Mouse (Mus musculus) CD4-positive, CD25-positive, alpha-beta regulatory T cell, adult 4 months (primary cell): ENCODE results near the gene Prokr2. TPM values are rescaled to one million over a fixed set of nuclear protein-coding genes. Genes with fewer than 3 reads are reported as not detected.
A peak's percentile ranks its signal among the peaks of the same experiment; 100 is the strongest.

ENCODE experiments used
- ATAC-seq: one replicate; pipeline ENCODE4 v1.8.0; 2017
- polyA plus RNA-seq, 2 experiments: library from polyadenylated mRNA; unstranded; fragments of 100-300 nt; shearing (Covaris generic); gene quantifications; one replicate each; pipeline ENCODE4 v1.2.1; 2017

Prokr2 gene
- polyA plus RNA-seq, result not detected

DNA sequence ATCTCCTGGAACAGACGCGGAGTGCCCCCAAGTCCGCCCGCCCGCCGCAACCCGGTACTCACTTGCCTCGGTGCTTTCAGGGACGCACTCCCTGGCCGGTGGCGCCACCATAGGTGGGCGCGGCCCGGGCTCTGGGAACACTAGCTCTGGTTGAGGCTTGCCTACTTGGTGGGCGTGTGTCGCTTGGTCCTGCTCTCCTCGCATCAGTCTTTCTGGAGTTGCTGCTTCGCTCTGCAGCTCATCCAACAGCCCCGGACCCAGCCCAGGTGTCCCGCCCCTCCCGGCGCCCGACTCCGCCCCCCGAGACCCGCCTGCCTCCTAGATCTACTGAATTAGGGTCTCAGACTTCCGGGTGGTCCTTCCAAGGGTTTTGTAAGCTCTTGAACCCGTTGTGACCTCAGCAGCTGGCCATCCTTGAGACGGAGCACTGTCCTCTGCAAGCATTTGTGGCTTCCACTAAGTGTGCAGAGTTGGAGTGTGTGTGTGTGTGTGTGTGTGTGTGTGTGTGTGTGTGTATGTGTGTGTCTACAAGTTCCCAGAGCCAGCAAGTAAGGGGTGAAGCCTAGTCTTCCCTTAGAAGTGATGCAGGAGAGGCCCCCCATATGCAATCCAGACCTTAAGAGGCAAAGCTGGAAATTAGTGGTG is at the start of gene Prokr2:
TSS of gene Prokr2 (minus strand) at position 254 of the 645 bp plus-strand sequence.
- ATAC-seq, result no peak

DNA sequence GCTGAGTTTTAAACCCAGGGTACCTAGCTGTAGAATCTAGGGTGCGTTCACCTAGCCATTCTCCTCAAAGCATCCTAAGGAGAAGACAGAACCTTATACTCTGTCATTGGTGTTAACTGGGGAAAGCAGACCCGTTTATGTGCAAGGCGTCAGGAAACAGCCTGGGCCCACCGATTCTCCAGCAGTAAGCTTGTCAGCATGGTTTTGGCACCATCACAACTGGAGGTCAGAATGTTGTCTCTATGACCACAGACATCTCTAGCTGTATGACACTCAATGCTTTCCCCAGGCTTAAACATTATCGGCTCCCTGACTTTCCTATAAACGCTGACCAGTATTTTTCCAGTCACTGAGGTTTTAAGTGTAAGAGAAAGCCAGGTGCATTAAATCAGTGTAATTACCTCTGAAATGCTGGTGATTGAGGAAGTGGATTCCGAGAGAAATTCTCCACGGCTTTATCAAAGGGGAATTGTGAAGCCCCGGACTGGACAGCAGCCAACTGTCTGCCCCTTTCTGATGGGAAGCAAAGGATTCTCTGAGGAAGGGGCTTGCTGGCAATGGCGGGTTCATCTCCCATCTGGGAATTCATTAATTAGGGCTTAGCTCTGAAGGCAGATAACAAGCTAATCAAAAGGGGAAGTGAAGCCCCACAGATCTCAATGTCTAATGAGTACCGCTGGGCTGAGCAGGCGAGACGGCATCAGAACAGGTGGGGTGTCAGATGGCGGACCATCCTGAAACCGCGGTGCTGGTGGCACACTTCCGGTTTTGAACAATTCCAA is 42.1 kb upstream of the Prokr2 start:
- ATAC-seq, result no peak

- no peak for ATAC-seq
Measured at GRCm38 (mm10) chr2:132425576-132425975, 40.3 kb upstream of the Prokr2 start.

DNA sequence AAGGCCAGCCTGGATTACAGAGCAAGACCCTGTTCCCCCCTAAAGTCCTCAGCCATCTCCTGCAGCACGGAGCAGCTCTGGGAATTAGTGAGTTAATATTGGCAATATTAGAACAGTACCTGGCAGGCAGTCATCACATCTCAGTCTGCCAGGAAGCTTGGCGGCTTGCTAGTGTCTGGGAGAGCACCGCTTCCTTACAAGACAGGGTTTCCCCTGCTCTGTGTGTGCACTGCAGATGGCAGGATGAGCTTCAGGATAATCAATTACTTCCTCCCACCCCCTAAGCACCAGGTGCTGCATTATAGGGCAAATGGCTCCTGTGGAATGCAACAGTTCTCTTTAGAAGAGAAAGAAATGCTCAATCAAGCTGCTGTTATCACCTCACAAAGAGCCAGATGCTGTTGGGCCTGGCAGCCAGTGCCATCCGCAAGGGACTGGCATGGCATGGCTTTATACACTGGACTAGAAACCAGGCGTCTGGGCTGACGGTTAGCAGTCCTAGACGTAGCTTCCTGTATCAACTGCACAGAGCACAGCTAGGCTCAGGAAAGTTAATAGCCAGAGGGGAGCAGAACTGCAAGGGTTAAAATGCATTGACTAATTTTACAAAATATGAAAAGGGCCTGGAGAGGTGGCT is 38.3 kb upstream of the Prokr2 start:
- ATAC-seq, result no peak

DNA sequence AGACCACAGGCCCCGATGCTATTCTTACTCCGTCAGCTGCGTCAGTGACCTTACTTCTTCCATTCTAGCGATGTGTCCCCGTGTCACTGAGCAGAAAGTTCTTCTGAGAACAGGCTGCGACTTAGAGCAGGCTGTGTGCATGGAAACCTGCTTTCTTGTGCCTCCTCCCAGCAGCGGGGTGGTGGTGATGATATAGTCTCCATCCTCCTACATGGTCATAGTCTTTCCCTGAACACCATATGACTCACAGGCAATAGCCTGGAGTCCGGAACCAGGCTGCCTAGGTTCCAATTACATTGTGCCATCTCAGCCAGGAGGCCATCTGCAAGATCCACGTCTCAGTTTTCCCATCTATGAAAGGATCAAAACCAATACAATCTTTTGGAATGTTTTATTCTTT is 37.6 kb upstream of the Prokr2 start:
- ATAC-seq, result no peak

DNA sequence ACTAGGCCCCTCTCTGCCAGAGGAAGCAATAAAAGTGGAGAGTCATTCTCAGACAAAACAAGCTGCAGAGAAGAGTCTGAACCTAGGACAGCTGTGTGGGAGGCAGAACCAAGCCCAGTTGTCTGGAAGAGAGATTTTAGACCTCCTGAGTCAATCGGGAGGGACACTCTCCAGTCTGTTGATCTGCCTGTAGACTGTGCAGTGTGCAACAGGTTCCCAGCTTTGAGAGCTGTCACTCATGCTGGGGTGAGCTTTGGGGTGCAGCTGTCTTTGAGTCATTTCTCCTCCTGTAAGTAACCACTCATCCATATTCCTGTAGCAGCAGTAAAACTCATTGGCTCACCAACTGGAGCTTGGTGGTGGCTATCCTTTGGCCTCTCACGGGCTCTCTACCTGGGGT is 33.2 kb upstream of the Prokr2 start:
- no peak for ATAC-seq

GRCm38 (mm10) chr2:132410126-132410525 is 24.9 kb upstream of the Prokr2 start:
- ATAC-seq, result no peak

- no peak for ATAC-seq
Measured at GRCm38 (mm10) chr2:132398136-132398535, 12.9 kb upstream of the Prokr2 start.

DNA sequence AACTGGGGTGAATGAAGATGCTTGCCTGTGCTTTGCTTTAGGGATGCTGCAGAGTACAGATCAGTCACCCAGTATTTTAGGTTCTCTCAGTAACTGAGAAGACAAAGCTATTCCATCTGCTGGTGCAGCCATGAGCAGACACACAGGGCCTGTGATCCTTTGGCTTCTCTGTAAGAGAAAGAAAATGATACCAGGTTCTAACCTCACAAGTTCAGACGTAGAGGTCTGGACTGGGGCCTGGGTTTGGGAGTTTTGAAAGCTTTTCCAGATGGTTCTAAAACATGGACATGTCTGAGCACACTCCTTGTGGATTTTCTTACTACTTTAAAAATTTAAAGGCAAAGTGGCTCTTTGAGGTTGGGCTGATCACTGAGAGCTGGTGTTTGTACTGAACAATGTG is 10.5 kb upstream of the Prokr2 start:
- ATAC-seq, result no peak

DNA sequence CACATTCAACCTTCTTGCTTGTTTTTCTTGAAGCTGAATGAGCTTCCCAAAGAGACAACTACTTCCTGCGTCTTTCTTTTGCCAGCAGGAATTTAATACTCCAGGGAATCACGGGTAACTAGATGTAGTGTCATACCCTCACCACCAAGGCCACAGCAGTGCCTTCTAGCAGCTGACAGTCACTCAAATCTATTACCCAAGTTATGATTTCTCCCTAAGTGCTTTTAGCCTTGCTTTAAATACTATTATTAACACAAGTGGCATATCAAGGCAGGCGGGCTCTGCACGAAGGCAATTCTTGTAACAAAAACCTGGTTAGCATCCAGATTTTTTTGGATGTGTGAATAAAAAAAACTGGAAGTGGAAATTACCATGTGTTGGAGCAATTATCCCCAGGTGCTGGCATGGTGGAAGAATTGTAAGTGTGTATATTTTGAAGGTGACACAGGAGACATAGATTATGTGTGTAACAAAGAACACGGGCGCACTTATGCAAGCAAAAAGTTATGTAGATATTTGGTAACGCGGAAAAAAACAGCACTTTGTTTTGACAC is 5.4 kb upstream of the Prokr2 start:
- ATAC-seq, result no peak

DNA sequence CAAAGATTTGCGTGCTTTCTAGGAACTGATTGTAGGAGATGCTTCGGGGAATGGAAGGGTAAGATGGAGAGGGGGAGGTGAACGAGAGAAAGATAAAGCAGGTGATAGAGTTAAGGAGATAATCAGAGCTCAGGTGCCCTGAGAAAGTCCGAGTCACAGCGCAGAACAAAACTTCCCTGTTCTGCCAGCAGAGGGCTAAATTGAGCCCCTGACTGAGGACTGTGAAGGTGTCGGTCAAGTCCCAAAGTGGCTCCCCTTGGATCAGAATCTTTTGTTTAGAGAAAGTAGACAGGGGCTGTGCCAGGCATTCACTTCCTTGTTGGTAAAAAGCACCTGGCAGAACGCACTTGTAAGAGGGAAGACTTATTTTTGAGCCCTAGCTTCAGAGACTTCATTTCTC is 4.3 kb upstream of the Prokr2 start:
- ATAC-seq, result no peak

DNA sequence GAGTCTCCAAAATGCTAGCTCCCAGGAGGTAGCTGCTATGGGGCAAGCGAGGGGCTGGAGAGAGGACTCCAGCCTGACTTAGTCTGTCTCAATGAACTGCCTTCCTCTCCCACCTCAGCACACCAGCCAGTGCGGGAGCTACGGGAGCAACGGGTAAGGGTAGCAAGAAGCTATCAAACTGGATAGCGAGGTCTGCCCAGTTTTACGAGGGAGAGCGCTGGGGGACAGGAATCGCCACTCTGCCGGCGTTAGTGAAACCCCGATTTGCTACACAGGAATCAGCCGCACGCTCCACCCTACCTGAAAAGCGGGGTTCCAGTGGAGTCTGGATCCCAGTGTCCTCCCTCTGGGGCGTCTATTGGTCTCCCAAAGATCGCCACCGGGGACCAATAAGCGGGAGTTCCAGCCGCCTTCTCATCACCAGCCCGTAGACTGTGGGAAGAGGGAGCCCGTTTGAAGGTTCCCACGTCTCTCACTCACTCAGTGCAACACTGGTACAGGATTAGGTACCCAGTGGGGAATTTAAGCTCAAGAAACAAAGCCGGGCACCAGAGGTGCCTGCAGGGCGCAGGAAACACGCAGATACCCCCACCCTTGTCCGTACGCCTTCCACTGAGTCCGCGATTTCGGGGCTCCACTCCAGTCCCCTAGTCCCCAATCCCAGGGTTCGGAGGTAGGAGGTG is 595 bp downstream of the Prokr2 start:
- ATAC-seq, result no peak

GRCm38 (mm10) chr2:132382308-132382707 is 2.9 kb downstream of the Prokr2 start:
- ATAC-seq, result no peak

DNA sequence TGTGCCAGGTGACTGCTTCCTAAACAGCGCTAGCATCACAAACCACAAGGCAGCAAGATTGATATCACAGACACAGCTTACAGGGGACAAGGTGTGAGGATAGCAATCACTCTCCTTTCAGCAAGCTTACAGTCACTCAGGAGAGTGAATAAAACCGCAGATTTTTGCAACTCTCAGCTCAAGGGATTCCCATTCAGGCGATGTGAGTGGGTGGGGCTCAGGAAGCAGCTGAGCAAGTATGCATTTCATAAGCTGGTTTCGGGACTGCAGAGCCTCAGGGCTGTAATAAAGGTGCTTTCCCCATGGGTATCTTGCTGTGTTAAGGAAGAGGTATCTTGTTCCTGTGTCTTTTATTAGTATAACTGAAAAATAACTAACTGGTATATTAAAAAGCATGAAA is 5.6 kb downstream of the Prokr2 start:
- ATAC-seq, result peak; percentile 49

DNA sequence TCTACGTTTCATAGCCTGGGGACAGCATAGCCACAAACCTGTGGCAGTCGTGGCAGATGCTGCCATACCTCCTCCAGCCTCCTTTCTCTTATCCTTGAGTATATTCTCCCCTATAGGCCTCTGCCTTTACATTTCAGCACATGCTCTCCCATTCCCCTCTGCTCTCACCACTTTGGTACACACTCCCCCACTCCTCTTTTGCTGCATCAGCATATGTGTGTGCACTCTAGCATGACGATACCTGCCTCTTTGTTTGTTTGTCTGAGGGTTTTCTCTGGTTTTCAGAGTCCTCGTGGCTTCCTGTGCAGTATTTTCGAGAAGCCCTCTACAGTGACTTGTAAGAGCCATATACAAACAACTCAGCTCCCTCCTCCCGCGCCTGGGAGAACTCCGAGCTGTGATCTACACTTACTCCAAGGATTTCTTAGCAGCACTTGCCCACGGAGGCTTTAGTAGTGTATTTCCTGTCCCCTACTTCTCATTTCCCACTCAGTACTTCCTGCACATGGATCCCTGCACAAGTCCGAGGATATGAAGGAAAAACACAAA is 6.6 kb downstream of the Prokr2 start:
- ATAC-seq, result no peak

DNA sequence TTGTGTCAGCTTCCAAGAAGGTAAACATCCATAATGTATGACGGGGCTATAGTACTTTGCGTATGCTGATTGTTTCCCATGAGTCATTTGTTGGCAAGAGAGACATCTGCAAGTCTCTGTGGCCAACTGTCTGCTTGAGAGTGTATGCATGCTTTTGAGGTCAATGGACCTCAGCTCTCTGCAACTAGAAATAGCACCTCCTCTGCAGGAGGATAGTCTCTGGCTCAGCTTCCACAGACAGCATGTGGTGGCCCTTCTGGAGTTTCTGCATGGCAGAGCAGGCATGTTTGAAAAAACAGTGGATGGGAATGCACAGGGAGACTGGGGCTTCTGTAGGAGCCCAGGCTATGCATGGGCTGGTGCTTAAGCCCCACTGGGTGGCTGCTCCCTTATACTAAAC is 7.8 kb downstream of the Prokr2 start:
- no peak for ATAC-seq

- no peak for ATAC-seq
Measured at GRCm38 (mm10) chr2:132375721-132376120, 9.5 kb downstream of the Prokr2 start.

- no peak for ATAC-seq
Measured at GRCm38 (mm10) chr2:132375135-132375534, 10.1 kb downstream of the Prokr2 start.

GRCm38 (mm10) chr2:132373748-132374147 is 11.5 kb downstream of the Prokr2 start:
- ATAC-seq, result no peak

GRCm38 (mm10) chr2:132368433-132368832 is 16.8 kb downstream of the Prokr2 start:
- no peak for ATAC-seq

GRCm38 (mm10) chr2:132343846-132344245 is 41.4 kb downstream of the Prokr2 start:
- no peak for ATAC-seq

DNA sequence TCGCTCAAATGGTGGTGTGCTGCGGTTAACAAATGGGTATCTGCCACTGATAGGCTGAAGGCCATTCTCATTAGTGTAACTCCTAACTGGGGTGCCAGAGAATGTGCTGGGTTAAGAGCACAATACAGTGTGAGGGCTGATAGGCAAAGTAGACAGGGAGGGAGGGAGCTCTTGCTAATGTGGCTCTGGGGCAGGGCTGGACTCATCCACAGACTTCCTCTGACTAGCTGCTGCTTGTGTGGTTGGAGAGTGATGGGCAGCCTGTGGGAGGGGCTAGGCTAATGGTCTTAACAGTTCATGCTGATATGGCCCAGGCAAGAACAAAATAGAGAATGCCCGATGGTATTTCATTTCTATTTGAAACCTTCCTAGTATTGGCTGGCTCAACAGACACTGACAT is 44.0 kb downstream of the Prokr2 start:
- ATAC-seq, result no peak

- ATAC-seq, result no peak
Measured at GRCm38 (mm10) chr2:132340350-132340749, 44.9 kb downstream of the Prokr2 start.
